Mouse (Mus musculus): ENCODE data around the gene Gm5105. TPM values are rescaled to one million over a fixed set of nuclear protein-coding genes. Genes with fewer than 3 reads are reported as not detected.

The Gm5105 gene
- polyA plus RNA-seq, 1 experiment = 0.10 TPM

DNA sequence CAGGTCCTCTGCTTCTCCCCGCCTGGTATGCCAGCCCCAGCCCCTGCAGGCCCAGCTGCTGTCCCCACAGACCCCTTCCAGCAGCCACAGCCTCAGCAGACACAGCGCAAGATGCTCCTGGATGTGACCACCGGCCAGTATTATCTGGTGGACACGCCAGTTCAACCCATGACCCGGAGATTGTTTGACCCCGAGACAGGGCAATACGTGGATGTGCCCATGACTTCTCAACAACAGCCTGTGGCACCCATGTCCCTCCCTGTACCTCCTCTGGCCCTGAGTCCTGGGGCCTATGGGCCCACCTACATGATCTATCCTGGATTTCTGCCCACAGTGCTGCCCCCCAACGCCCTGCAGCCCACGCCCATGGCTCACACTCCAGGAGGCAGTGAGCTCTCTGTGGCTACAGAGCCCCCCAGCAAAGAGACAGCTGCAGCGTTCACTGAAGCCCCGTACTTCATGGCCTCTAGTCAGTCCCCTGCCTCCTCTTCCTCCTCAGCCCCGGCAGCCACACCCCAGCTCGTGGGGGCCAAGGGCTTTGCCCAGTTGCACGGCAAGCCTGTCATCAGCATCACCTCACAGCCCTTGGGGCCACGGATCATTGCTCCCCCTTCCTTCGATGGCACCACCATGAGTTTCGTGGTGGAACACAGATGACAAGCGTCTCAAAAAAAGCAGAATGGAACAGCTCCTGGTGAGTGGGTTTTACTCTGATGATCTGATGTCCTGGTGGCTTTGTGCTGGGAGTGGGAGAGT, 2.7 kb upstream of the Gm5105 start:
- DNase-seq (ENCODE audit: low spot score) = no peak

DNA sequence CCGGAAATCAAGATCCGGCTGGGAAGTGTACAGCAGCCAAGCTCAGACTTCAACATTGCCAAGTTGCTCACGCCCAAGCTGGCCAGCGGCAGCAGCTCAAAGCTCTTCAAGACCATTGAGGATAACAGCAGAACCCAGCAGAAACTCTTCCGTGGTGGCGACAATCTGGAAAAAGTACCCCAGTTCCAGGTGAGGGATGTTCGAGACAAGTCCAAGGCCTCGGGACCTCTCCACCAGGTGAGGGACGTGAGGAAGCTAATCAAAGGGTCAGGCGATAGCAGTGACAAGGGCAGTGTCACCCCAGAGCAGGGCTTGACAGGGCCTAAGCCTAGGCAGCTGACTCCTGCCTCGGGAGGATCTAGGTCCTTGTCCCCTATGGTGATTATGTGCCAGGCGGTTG, 915 bp upstream of the Gm5105 start:
- DNase-seq (ENCODE audit: low spot score) = no peak

DNA sequence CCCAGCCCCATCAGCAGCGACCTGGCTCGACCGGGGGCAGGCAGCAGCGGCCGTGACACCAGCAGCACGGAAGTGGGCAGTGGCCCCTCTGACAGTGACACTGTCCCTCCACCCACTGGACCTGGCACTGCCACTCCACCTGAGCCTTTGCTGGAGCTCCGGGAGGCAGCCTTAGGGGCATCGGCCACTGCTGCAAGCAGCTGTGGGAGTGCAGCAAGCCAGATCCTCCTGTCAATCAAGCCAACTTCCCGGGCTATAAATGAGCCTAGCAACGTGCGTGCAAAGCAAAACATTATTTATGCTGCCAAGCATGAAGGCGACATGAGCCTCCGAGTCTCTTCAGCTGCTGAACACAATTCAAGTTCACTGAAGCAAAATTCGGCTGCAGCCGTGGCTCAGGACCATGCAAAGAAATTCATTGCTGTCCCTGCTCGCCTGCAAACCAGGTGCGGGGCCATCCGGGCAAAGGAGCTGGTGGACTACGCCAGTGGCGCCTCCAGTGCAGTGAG, 786 bp downstream of the Gm5105 start:
- DNase-seq (ENCODE audit: low spot score) = no peak

DNA sequence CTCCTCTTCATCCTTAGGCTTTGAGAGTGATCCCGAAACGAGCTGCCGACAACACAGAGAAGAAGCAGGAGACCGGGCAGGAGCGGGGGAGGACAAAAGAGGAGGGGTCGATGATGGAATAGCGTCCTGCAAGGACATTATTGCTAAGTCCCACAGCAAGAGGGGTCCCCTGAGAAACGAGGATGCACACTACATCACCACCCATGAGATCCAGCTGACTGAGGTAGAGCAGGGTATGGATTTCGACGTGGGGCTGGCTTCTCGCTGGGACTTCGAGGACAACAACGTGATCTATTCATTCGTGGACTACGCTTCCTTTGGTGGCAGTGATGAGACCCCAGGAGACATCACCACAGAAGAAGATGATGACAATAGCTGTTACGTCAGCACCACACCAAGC, 1.3 kb downstream of the Gm5105 start:
- no peak for DNase-seq (ENCODE audit: low spot score)

DNA sequence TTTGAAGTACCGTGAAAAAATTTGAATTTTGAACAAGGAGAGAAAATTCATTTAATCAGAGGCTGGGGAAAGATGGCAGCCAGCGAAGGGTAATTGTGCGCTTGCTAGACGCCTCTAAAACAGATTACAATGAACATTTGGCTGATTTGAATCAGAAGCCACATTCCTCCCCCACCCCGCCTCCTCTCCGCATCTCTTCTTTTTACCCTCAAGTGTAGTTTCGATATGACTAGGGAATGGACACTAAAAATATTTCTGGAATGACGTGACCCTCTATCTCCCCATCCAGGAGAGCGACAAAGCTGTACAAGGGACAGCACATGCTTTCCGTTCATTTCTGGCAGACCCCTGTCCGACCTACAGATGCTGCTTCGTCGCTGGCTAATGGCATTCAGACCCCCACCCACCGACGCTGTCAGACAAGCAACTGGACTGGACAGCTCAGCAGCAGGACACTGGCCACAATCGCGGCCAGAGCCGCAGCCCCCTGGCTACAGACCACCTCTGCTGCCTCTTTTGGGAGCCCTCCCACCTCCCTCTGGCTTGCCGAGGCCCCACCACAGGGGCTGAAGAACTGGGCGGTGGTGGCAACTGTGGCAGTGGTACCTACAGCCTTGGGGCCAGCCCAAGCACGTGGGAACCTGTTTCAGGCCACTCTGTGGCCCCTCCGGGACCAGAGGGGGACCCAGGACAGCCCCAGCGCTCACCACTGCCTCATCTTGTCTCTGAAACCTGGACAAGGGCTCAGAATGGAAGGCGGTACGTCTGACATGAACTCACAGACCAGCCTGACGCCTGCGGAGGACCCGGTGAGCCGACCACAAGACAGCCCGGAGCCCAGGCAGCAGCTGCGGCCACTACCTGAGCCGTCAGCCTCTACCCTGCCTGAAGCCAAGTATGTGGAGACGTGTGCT, 2.2 kb downstream of the Gm5105 start, which contains the start of gene 1110002E22Rik:
Gene 1110002E22Rik (plus strand): TSS at position 321 of the 914 bp plus-strand sequence.
- no peak for DNase-seq (ENCODE audit: low spot score)

DNA sequence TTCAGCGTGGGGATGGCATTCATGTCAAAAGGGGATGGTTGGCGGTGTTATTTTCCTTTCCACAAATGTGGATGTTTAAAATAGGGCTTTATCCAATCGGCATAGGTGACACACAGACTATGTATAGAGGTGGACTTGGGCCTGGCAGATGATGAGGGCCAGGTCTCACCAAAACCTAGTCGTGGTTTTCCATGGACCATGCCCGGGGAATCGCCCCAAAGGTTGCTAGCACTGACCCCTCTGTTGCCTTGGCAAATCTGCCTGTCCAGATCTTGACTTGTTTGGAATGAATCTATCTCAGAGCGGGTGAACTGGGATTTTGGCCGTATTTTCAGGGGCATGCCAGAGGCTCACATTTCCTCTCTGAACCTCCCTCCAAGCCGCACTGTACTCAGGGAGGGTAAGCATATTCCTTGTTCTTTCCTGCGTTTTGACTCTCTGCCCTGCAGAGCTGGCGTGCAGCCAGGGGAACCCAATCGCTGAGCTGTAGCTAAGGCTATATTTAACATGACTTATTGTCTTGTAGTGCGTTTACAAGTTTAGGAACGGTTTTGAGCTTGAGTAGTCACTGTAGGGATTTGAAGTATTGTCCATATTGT, 3.4 kb downstream of the Gm5105 start:
- no peak for DNase-seq (ENCODE audit: low spot score)

DNA sequence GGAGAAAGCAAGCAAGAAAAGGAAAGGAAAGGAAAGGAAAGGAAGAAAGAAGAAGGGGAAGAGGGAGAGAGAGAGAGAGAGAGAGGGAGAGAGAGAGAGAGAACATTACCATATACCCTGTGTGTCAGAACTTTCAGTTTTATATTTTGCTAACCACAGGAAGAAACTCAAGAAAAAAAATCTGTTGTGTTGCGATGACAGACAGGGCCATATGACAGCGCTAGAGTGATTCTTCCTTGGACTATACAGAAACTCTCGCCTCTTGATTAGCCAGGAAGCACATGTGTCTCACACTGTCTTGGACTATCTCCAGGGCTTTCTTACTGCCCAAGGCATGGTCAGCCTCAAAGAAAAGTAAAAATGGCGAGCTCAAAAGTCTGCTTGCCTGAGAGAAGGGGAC, 4.5 kb downstream of the Gm5105 start:
- no peak for DNase-seq (ENCODE audit: low spot score)

DNA sequence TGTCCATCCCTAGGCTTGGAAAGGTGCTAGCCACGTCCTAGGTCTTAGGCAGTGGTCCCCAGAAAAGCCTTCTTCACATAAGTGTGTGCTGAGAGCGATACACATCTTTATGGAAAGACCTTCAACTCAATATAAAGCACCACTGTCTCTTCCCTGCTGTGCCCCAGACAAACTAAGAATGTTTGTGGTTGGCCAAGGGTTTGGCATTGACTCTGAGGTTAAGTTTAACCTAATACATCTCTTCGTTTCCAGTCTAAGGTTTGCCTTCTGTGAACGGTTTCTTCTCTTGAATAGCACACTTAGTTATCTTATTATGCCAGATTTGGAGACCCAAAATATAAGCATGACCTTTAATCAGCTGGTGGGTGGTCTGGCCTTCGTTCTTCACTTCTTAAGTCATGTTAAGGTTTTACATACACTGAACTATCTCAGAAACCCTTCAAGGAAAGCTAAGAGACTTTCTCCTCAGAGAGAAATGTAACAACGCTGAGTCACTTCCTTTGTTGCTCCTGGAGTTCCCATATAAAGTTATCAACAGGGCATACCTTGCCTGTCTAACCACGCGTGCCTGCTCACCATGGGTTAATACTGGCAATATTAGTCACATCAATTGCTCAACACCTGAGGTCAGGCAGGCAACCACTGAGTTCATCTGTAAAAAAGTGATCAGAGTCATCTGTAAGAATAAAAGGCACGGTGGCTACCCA, 5.8 kb downstream of the Gm5105 start:
- DNase-seq (ENCODE audit: low spot score) = no peak

DNA sequence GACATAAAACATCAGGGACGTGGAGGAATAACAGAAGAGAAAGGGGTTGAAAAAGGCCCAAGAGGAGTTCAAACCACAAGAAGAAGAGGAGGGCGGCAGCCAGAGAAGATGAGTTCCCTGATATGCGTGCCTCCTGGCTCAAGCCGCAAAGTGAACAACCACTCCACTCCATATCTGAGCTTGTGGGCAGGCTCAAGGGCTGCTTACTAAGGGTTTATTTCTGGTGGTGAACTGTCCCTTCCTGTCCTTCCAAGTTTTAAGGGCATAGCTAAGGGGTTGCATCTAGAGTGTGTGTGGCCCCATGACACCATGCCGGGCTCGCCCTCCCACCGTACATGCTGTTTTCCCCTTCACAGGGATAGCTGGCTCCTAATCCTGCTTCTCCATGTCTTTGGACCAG, 6.8 kb downstream of the Gm5105 start:
- DNase-seq (ENCODE audit: low spot score) = no peak

DNA sequence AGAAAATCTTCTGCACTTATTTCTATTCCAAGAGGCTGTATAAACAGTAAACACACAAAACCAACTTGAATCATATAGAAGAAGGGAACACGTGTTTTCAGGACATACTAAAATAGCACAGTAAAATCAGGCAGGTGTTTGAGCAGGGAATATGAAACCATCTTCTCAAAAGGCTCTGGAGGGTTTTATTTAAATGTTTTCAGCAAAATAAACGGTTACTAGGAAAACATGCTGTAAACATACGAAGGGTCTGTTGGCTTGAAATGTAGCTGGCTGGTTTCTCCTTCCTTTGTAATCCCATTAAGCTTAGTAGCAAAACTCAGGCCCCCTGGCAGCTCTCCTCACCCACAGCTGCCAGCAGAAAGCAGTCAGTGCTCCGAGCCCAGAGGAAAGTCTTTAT, 9.0 kb downstream of the Gm5105 start:
- DNase-seq (ENCODE audit: low spot score) = no peak

DNA sequence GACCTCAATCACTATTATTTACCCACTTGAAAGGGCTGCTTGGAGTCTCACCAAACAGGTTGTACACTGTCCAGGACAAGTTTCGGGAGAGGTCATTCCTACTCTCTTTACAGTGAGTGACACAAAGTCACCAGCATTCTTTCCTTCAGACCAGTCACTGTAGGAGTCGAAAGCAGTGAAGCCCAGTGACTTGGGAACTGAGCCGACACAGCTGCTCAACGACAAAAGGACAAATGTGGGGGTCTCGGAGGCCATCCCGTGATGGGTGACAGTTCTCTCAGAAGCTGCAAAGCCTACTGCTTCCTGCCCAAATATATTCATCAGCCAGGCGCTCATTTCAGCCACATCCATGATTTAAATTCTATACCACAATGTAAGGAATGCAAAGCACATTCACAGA, 10.2 kb downstream of the Gm5105 start:
- DNase-seq (ENCODE audit: low spot score) = no peak

DNA sequence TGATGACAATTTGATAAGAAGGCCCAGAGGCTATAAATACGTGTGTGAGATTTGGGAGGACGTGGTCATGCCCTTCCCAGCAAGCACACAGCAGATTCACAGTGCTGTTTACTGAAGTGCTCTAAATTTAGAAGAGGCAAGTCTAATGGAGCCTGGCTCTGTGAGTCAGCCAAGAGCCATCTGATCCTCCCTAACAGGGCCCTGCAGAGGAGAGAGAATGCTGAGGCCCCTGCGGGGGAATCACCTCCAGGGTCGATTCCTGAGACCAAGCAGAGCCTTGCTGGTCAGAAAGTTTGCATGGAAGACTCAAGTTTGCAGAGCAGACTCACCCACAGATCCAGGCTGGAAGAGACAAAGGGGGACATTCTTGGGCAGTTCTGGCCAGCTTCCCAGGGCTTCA, 13.2 kb downstream of the Gm5105 start:
- DNase-seq (ENCODE audit: low spot score) = no peak

DNA sequence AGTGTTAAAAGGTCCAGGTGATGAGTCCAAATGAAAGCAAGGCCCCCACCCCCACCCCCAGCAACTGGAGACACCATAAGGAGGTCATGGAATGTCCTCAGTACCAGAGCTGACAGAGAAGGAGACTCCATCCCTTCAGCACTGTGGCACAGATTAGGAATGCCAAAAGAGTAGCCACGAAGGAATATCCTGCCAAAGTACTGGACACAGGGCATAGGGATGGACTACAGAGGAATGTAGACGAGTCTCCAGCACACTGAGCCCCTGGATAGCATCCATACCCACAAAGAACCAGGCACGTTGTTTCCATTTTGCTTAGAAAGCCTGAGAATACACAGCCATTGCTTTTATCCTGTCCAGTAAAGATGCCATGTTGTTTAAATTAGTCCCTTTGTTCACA, 15.8 kb downstream of the Gm5105 start:
- DNase-seq (ENCODE audit: low spot score) = no peak

DNA sequence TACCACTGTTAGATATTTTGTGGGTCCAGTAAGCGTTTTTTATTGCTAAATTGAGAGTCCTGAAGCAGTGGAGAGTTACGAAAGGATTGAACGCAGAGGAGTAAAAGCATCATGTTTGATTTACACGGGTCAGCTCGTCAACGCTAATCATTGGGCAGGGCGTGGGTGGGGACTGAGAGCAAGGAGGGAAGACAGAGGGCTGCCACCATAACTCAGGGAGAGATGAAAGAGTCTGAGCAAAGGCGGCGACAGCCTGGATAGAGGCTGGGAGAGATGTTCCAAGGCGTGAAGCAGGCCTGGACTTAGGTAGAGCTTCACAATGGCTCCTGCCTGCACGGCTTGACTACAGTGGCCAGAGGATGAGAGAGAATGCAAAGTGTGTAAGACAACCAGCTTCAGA, 16.4 kb downstream of the Gm5105 start:
- DNase-seq (ENCODE audit: low spot score) = no peak

DNA sequence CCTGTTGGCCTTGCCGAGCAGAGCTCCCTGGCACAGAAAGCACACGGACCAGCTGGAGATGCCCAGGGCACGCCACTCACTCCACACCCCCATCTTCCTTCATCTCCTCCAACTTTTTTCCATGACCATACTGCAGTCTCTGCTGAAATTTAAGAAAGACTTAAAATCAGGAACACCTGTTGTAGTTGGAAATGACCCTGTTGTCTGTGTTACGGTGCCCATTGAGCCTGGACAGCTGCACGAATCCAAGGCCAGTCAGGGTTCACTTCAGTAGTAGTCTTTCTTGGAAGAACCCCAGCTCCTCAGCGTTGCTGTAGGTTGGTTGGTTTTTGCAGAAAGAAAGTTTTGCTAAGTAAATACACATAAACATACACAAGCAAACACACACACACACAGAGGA, 17.6 kb downstream of the Gm5105 start:
- no peak for DNase-seq (ENCODE audit: low spot score)

DNA sequence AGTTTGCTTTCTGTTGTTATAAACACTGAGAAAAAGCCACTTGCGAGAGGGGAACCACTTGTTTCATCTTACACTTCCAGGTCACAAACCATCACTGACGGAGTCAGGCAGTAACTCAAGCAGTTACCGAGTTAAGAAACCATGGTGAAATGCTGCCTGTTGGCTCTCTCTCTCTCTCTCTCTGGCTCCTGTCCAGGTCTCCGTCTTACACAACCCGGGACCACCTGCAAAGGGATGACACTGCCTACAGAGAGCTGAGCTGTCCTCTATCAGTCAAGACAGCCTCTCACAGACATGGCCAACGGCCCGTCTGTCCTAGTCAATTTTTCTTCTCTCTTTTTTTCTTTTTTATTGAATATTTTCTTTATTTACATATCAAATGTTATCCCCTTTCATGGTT, 23.9 kb downstream of the Gm5105 start:
- no peak for DNase-seq (ENCODE audit: low spot score)

DNA sequence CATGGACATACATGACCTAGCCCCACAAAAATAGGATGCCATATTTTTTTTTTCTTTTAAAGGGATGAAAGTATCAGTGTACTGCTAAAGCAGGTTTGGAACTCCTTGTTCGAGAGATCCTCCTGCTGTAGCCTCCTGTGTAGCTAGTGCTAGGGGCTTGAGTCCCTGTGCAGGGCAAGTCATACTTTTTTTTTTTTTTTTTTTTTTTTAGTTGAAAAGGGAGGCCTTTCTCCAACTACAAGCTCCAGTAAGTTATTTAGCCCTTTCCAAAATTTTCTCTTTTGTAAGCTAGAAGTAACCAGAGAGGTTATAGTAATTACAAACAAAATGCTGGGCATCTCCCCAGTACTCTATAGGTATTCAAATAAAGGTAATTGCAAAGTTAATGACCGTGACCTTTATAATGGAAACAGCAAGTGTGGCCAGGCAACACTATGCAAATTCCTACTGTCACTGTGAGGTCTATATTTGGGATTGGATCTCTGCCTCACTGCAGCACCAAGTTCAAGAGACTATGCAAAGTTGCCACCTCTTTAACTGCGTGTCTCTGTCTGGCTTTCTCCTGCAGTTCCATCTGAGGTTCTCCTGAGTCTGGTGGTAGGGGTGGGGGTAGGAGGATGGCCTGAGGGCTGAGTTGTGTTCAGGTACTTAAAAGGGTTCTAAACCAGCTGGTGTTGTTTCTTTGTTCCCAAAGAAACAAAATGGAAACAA, 25.4 kb downstream of the Gm5105 start:
- DNase-seq (ENCODE audit: low spot score) = no peak

DNA sequence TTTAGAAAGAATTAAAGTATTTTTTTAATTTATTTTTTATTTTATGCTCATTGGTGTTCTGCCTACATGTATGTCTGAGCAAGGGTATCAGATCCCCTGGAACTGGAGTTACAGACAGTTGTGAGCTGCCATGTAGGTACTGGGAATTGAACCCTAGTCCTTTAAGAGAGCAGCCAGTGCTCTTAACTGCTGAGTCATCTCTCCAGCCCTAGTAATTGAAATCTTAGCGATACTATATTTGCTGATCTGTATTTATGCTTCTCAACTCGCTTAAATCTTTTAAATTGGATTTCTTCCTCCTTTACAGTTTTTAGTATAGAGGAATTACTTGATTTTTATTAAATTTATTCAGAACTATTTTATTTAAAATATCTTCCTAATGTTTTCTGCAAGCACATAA, 26.2 kb downstream of the Gm5105 start:
- DNase-seq (ENCODE audit: low spot score) = no peak

DNA sequence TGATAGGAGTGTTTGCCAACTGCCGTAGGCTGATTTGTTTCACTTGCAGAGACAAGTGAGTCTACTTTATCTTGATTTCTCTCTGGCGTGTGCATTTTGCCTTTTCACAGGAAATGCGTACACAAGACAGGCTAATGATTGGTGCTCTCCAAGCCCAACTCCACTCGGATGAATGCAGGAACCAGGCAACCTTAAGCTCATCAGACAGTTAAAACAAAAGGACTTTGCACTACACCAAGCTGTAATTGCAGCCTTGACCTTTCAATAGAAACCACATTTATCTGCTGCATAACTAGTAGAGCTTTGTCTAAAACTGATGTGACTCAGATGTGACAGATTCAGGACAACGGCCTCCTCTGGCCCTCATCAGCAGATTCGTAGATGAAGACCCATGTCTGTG, 33.2 kb downstream of the Gm5105 start:
- DNase-seq (ENCODE audit: low spot score) = no peak

DNA sequence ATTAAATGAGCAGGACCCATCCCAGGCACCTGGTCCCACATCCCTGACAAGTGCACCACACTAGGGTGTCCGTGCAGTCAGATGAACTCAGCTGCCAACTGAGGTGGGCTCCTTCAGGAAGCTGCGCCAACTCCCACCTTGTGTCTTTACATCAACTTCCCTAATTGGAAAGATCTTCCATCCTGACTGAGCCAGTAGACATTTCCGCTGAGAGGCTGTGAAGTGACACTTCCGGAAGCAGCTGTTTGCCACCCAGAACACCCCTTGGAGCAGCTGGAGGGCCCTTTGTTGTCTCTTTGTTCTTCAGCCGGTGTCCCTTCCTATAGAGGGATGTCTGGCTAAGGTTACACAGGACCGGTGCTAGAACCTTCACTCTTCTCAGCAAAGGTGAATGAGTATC, 36.6 kb downstream of the Gm5105 start:
- DNase-seq (ENCODE audit: low spot score) = no peak

DNA sequence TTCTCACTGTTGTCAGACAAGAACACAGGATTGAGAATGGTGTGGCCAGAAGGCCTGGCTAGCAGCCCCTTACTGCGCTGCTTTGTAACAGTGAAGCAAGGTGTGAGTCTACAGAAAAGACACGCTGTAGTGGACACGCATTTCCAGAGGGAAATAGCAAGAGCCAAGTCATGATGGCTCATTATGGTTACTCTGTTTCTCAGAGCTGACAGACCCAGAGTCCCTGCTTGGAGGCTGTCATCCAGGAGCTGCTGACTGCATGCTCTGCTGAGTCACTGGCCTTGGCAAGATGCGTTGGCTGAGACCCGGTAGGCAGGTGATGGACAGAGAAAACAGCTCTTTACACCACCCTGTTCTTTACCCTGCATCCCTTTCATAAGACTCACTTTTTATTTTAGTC, 37.8 kb downstream of the Gm5105 start:
- DNase-seq (ENCODE audit: low spot score) = no peak
